Mouse (Mus musculus): ENCODE measurements around the gene Iqce. TPM values are rescaled to one million over a fixed set of nuclear protein-coding genes. Genes with fewer than 3 reads are reported as not detected.

Iqce gene
- polyA plus RNA-seq, 1 experiment from 2014 or later = 8.2 TPM

- no peaks in the 10 kb centered on the region for H3K9me3 ChIP-seq (replicated peaks)
- no peak overlapping the region for H3K4me3 ChIP-seq
- H3K27me3 ChIP-seq = no peaks in the 10 kb centered on the region
- no peak for ATAC-seq (replicated peaks; ENCODE audit: insufficient number of reproducible peaks, insufficient read depth, low FRiP score, low read depth)
- WGBS = 46% methylated on average over 16 of the region's 16 CpGs
- no peak overlapping the region for H3K9ac ChIP-seq
- H3K27ac ChIP-seq = no peak overlapping the region
- H3K4me2 ChIP-seq = no peak overlapping the region
- H3K36me3 ChIP-seq = no peaks in the 10 kb centered on the region
- peaks cover 37% of the 10 kb centered on the region for H3K4me1 ChIP-seq (replicated peaks)
Measured at GRCm38 (mm10) chr5:140659607-140660272, 42.4 kb downstream of the Iqce start.

GRCm38 (mm10) chr5:140654096-140654845 is 47.9 kb downstream of the Iqce start:
- H3K9me3 ChIP-seq (replicated peaks) = no peaks in the 10 kb centered on the region
- no peak overlapping the region for H3K4me3 ChIP-seq
- H3K9ac ChIP-seq = no peak overlapping the region
- WGBS = 78% methylated on average over 15 of the region's 15 CpGs
- no peak for ATAC-seq (replicated peaks; ENCODE audit: insufficient number of reproducible peaks, insufficient read depth, low FRiP score, low read depth)
- no peak overlapping the region for H3K27ac ChIP-seq
- no peaks in the 10 kb centered on the region for H3K27me3 ChIP-seq
- H3K4me1 ChIP-seq (replicated peaks) = peaks cover 27% of the 10 kb centered on the region
- H3K4me2 ChIP-seq = no peak overlapping the region
- no peaks in the 10 kb centered on the region for H3K36me3 ChIP-seq

- no peak overlapping the region for H3K9ac ChIP-seq
- 17% methylated on average over 7 of the region's 7 CpGs for whole genome bisulfite sequencing
- peak; percentile 48 for ATAC-seq (replicated peaks; ENCODE audit: insufficient number of reproducible peaks, insufficient read depth, low FRiP score, low read depth)
Measured at GRCm38 (mm10) chr5:140652587-140652986, 49.6 kb downstream of the Iqce start.

GRCm38 (mm10) chr5:140651231-140651630 is 50.9 kb downstream of the Iqce start:
- no peaks in the 10 kb centered on the region for H3K27me3 ChIP-seq
- no peak overlapping the region for H3K4me2 ChIP-seq
- WGBS = 69% methylated on average over 11 of the region's 11 CpGs
- H3K4me1 ChIP-seq (replicated peaks) = peaks cover 48% of the 10 kb centered on the region
- H3K9me3 ChIP-seq (replicated peaks) = no peaks in the 10 kb centered on the region
- no peak overlapping the region for H3K27ac ChIP-seq
- no peak overlapping the region for H3K9ac ChIP-seq
- no peak overlapping the region for H3K4me3 ChIP-seq
- no peaks in the 10 kb centered on the region for H3K36me3 ChIP-seq
- no peak for ATAC-seq (replicated peaks; ENCODE audit: insufficient number of reproducible peaks, insufficient read depth, low FRiP score, low read depth)

More at GRCm38 (mm10) chr5:140652587-140652986, 49.6 kb downstream of the Iqce start:
- H3K4me1 ChIP-seq (replicated peaks) = peaks cover 34% of the 10 kb centered on the region
- H3K27ac ChIP-seq = peak overlapping the region; percentile 81
- H3K27me3 ChIP-seq = no peaks in the 10 kb centered on the region
- H3K4me3 ChIP-seq = no peak overlapping the region
- H3K36me3 ChIP-seq = no peaks in the 10 kb centered on the region
- H3K4me2 ChIP-seq = no peak overlapping the region
- no peaks in the 10 kb centered on the region for H3K9me3 ChIP-seq (replicated peaks)

- Histone ChIP-seq H3K9ac (no peak overlapping the region), H3K27me3 (no peaks in the 10 kb centered on the region), H3K36me3 (no peaks in the 10 kb centered on the region), H3K9me3 (replicated peaks) (no peaks in the 10 kb centered on the region), H3K27ac (no peak overlapping the region), H3K4me2 (peak overlapping the region; percentile 87; the same call in 1 of the 2 replicates), H3K4me3 (no peak overlapping the region), H3K4me1 (replicated peaks) (peaks cover 61% of the 10 kb centered on the region)
- 69% methylated on average over 7 of the region's 7 CpGs for WGBS
- no peak for ATAC-seq (replicated peaks; ENCODE audit: insufficient number of reproducible peaks, insufficient read depth, low FRiP score, low read depth)
Measured at GRCm38 (mm10) chr5:140649881-140650414, 52.2 kb downstream of the Iqce start.

- Histone ChIP-seq H3K27me3 (no peaks in the 10 kb centered on the region), H3K27ac (peak overlapping the region; percentile 45; the same call in 1 of the 2 replicates), H3K4me2 (peak overlapping the region; percentile 87), H3K9me3 (replicated peaks) (no peaks in the 10 kb centered on the region), H3K4me3 (peak overlapping the region; percentile 78), H3K36me3 (no peaks in the 10 kb centered on the region), H3K9ac (peak overlapping the region; percentile 44; the same call in 1 of the 2 replicates), H3K4me1 (replicated peaks) (peaks cover 68% of the 10 kb centered on the region)
- 5% methylated on average over 26 of the region's 26 CpGs for WGBS
- peak; percentile 90 for ATAC-seq (replicated peaks; ENCODE audit: insufficient number of reproducible peaks, insufficient read depth, low FRiP score, low read depth)
Measured at GRCm38 (mm10) chr5:140649101-140649667, 53.0 kb downstream of the Iqce start.

- WGBS = under 1% methylated on average over 59 of the region's 62 CpGs
- Histone ChIP-seq H3K4me3 (peak within 1 kb of the TSS; percentile 78), H3K27me3 (no peaks in the 10 kb centered on the region), H3K9me3 (replicated peaks) (no peaks in the 10 kb centered on the region), H3K36me3 (no peaks in the 10 kb centered on the region), H3K27ac (peak within 1 kb of the TSS; percentile 88), H3K4me1 (replicated peaks) (peaks cover 70% of the 10 kb centered on the region), H3K9ac (peak within 1 kb of the TSS; percentile 94), H3K4me2 (peak within 1 kb of the TSS; percentile 87)
- ATAC-seq (replicated peaks; ENCODE audit: insufficient number of reproducible peaks, insufficient read depth, low FRiP score, low read depth) = no peak; the same call in 1 of the 2 replicates
Measured at GRCm38 (mm10) chr5:140648519-140649100, 53.6 kb downstream of the Iqce start, which contains the start of gene Ttyh3. Gene Ttyh3 (minus strand): TSS chr5:140649031.

- Histone ChIP-seq H3K9me3 (replicated peaks) (no peaks in the 10 kb centered on the region), H3K4me2 (peak overlapping the region; percentile 87), H3K4me3 (peak overlapping the region; percentile 78), H3K9ac (peak overlapping the region; percentile 94), H3K27me3 (no peaks in the 10 kb centered on the region), H3K36me3 (no peaks in the 10 kb centered on the region), H3K4me1 (replicated peaks) (peaks cover 73% of the 10 kb centered on the region), H3K27ac (peak overlapping the region; percentile 88)
- peak; percentile 12 for ATAC-seq (replicated peaks; ENCODE audit: insufficient number of reproducible peaks, insufficient read depth, low FRiP score, low read depth)
- WGBS = 1% methylated on average over 13 of the region's 13 CpGs
Measured at GRCm38 (mm10) chr5:140647821-140648518, 54.2 kb downstream of the Iqce start.

- H3K4me1 ChIP-seq (replicated peaks) = peaks cover 71% of the 10 kb centered on the region
- peak overlapping the region; percentile 94 for H3K9ac ChIP-seq
- peak overlapping the region; percentile 88 for H3K27ac ChIP-seq
- ATAC-seq (replicated peaks; ENCODE audit: insufficient number of reproducible peaks, insufficient read depth, low FRiP score, low read depth) = no peak
- no peaks in the 10 kb centered on the region for H3K9me3 ChIP-seq (replicated peaks)
- WGBS = 55% methylated on average over 13 of the region's 13 CpGs
- no peaks in the 10 kb centered on the region for H3K27me3 ChIP-seq
- H3K36me3 ChIP-seq = no peaks in the 10 kb centered on the region
- H3K4me3 ChIP-seq = peak overlapping the region; percentile 78
- H3K4me2 ChIP-seq = peak overlapping the region; percentile 87
Measured at GRCm38 (mm10) chr5:140647031-140647760, 55.0 kb downstream of the Iqce start.

- H3K27me3 ChIP-seq = no peaks in the 10 kb centered on the region
- H3K4me1 ChIP-seq (replicated peaks) = peaks cover 73% of the 10 kb centered on the region
- no peak overlapping the region for H3K4me3 ChIP-seq
- H3K4me2 ChIP-seq = peak overlapping the region; percentile 87; the same call in 1 of the 2 replicates
- H3K9ac ChIP-seq = peak overlapping the region; percentile 94; the same call in 1 of the 2 replicates
- WGBS = 89% methylated on average over 6 of the region's 6 CpGs
- no peaks in the 10 kb centered on the region for H3K9me3 ChIP-seq (replicated peaks)
- H3K27ac ChIP-seq = no peak overlapping the region
- no peak for ATAC-seq (replicated peaks; ENCODE audit: insufficient number of reproducible peaks, insufficient read depth, low FRiP score, low read depth)
- no peaks in the 10 kb centered on the region for H3K36me3 ChIP-seq
Measured at GRCm38 (mm10) chr5:140646171-140646570, 56.0 kb downstream of the Iqce start.
